Mouse (Mus musculus): ENCODE measurements around the gene Exoc4.

Exoc4 gene

DNA sequence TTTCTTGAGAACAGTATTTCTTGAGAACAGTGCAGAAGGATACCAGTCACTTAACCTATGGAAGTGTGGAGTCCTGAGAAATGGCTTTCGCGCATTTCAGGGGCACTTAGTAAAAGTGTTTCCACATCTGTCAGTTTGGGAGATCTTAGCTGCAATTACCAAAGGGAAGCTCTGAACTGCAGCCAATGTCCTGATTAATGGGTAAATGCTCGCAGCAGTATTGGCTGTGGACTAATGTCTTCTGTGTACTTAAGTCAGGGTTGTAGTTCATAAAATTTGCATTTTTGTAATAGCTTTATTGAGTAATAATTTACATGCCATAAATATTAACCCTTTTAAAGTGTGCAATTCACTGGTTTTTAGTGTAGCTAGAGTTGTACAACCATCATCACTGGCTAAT lies 709.4 kb downstream of the Exoc4 start:
- no peak for DNase-seq

- DNase-seq = no peak
Observed at GRCm38 (mm10) chr6:33960766-33961165, 711.9 kb downstream of the Exoc4 start.

DNA sequence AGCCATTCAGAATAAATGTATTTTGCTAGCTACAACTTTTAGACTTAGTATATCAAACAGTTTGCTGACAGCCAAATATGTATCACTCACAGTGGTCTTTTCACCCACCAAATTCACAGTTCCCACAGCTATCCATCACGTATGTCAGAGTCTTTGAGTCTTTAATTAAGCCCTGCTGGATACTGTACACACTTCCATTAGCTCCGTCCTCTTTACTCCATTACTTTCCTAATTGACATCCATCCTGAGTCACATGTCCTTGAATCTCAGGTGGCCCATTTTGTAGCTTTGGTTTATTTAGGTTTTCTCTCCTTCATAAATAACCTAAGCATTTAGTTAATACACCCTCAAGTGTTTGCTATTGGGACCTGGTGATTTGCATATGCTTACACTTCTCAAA lies 714.2 kb downstream of the Exoc4 start:
- no peak for DNase-seq

GRCm38 (mm10) chr6:33965571-33965970 lies 716.7 kb downstream of the Exoc4 start:
- no peak for DNase-seq

DNA sequence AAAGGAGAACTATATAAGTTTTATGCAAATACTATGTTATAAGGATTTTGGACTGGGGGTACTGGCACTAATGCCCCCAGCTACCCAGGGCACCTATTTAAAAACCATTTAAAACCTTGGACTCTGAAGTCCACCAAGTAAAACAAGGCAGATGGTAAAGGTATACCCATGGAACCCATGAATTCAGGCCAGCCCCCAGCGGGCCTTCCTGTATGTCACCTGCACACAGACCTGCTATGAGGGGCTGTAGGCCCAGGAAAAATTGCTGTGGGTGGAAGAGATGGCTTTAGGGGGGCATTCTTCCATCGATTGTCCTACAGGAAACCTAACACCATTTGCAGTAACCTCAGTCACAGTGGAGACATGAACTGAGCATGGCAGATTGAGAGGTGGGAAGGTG lies 719.9 kb downstream of the Exoc4 start:
- no peak for DNase-seq

- DNase-seq = no peak
Observed at GRCm38 (mm10) chr6:33972801-33973200, 723.9 kb downstream of the Exoc4 start.

DNA sequence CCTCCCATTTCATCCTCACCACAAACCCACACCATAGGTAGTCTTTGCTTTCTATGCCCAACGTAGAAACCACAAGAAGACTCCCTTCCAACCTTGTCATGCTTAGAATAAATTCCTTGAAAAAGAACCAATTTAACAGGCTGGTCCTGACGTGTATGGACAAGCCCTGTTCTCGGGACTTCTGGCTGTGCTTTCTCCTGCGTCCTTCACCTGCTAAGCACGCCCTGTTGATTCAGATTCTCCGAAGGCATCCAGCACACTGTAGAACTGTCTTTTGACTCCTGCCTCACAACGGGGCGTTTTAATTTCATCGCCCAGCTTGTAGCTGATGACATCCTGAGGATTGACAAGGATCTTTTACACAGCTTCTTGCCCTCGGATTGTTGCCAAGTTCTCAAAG lies 727.7 kb downstream of the Exoc4 start:
- no peak for DNase-seq

- no peak for DNase-seq
Observed at GRCm38 (mm10) chr6:33977448-33977847, 728.6 kb downstream of the Exoc4 start.

DNA sequence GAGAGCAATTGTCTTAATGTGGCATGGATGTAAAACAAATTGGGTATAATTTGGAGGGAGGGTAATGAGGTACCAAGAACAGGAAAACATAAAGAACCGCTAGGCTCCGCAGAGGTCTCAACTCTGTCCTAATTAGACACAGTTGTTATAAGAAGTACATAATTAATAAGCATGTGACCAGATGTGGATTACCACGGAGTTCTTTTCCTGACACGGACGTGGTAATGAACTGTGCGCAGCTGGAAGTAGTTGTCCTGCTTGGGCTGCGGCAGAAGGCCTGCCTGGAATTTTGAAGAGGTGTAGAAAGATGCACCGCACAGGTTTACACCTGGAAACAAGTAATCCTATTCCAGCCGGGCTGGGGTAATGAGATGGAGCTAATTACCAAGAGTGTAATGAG lies 729.0 kb downstream of the Exoc4 start:
- no peak for DNase-seq

GRCm38 (mm10) chr6:33982709-33983108 lies 733.8 kb downstream of the Exoc4 start:
- DNase-seq = no peak

- DNase-seq = no peak
Observed at GRCm38 (mm10) chr6:33987132-33987531, 738.2 kb downstream of the Exoc4 start.

GRCm38 (mm10) chr6:33992213-33993034 lies 743.5 kb downstream of the Exoc4 start:
- DNase-seq = no peak

- no peak for DNase-seq
Observed at GRCm38 (mm10) chr6:33993842-33994241, 745.0 kb downstream of the Exoc4 start.

GRCm38 (mm10) chr6:33998590-33998989 lies 749.7 kb downstream of the Exoc4 start:
- DNase-seq = no peak

- no peak for DNase-seq
Observed at GRCm38 (mm10) chr6:33999530-33999929, 750.6 kb downstream of the Exoc4 start.

- DNase-seq = no peak
Observed at GRCm38 (mm10) chr6:34000644-34001043, 751.8 kb downstream of the Exoc4 start.

- no peak for DNase-seq
Observed at GRCm38 (mm10) chr6:34003033-34003432, 754.1 kb downstream of the Exoc4 start.

DNA sequence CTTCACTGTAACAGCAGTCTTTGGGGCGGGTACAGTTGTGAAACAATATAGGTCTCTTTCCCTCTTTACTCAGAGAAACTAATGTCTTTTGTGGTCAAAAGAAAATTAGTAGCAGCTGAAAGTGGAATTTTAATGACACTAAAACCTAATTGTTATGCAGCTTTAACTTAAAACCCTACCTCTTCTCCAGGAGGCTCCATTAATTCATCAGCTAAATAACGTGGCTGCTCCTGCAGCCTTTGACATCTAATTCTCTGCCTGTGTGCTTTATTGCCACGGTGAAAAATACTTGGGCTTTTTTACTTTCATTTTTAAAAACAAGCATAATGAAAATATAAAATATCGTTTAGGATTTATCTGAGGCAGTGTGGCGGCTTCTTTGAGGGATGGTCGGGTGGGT lies 764.6 kb downstream of the Exoc4 start:
- no peak for DNase-seq
